Mouse (Mus musculus) liver, adult 2 months (tissue): Measurements from ENCODE around the gene Zc3h12a. TPM values are rescaled to one million over a fixed set of nuclear protein-coding genes. Genes with fewer than 3 reads are reported as not detected.

ENCODE experiments used
- DNase-seq: peaks from one replicate; pipeline ENCODE4 v3.0.0-alpha.2; 2011; ENCODE audit warnings: low read depth, low spot score; ENCODE audit errors: extremely low read depth
- H3K27ac ChIP-seq: fragments of 200-500 bp; replicated peaks from 2 replicates; pipeline ENCODE4 v1.5.1; 2012; ENCODE audit warnings: low read depth, mild to moderate bottlenecking, control low read depth, inconsistent platforms, low read length; ENCODE audit not compliant: insufficient read depth
- H3K27me3 ChIP-seq: fragments of 200-500 bp; 2 replicates; pipeline ENCODE4 v1.6.1; 2012; ENCODE audit warnings: mild to moderate bottlenecking, moderate library complexity, low read length, inconsistent platforms; ENCODE audit not compliant: control insufficient read depth, insufficient read depth
- H3K36me3 ChIP-seq: fragments of 200-500 bp; 2 replicates; pipeline ENCODE4 v1.6.1; 2012; ENCODE audit warnings: low read length, inconsistent platforms; ENCODE audit not compliant: control insufficient read depth, insufficient read depth
- H3K4me1 ChIP-seq: fragments of 200-500 bp; 2 replicates; pipeline ENCODE4 v1.6.1; 2011; ENCODE audit warnings: low read length; ENCODE audit not compliant: control insufficient read depth, insufficient read depth
- H3K4me3 ChIP-seq: fragments of 200-500 bp; 2 replicates; pipeline ENCODE4 v1.5.1; 2011; ENCODE audit warnings: low read depth, mild to moderate bottlenecking, control low read depth, low read length, moderate library complexity; ENCODE audit not compliant: insufficient read depth
- H3K79me2 ChIP-seq: fragments of 200-500 bp; 2 replicates; pipeline ENCODE4 v1.6.1; 2012; ENCODE audit warnings: inconsistent platforms, mild to moderate bottlenecking, low read length, moderate library complexity; ENCODE audit not compliant: control insufficient read depth, insufficient read depth
- H3K9ac ChIP-seq: fragments of 200-500 bp; 2 replicates; pipeline ENCODE4 v1.6.1; 2012; ENCODE audit warnings: low read depth, mild to moderate bottlenecking, control low read depth, inconsistent platforms, low read length
- CTCF ChIP-seq: fragments of 200-500 bp; IDR thresholded peaks from 2 replicates; pipeline ENCODE4 v1.5.1; 2011; ENCODE audit warnings: low read depth, low read length, control low read depth
- POLR2A ChIP-seq: fragments of 200-500 bp; IDR thresholded peaks from 2 replicates; pipeline ENCODE4 v1.6.1; 2011; ENCODE audit warnings: low read length, control low read depth; ENCODE audit not compliant: insufficient read depth; ENCODE audit errors: extremely low read depth
- WGBS: fragments of 180-500 bp; shearing (Covaris S2); methylation state at CpG from one replicate; pipeline ENCODE4 v1.1.7; 2018; 5-methylcytosine and 5-hydroxymethylcytosine counted together
- polyA plus RNA-seq: library from polyadenylated mRNA; depleted of rRNA; stranded (reverse); fragments of >200 nt; gene quantifications from 2 replicates; pipeline ENCODE4 v1.2.3, GENCODE M21; 2012
- total RNA-seq: library from RNA; depleted of rRNA; stranded (reverse); fragments of >200 nt; gene quantifications from 2 replicates; pipeline ENCODE4 v1.2.3, GENCODE M21; 2014

Zc3h12a gene
- total and polyA plus RNA-seq, 2 experiments = 0.74 to 3.0 TPM

GRCm38 (mm10) chr4:125160320-125160950, 32.8 kb upstream of the Zc3h12a start:
- TF ChIP-seq CTCF (peak; percentile 94), POLR2A (no peak)

DNA sequence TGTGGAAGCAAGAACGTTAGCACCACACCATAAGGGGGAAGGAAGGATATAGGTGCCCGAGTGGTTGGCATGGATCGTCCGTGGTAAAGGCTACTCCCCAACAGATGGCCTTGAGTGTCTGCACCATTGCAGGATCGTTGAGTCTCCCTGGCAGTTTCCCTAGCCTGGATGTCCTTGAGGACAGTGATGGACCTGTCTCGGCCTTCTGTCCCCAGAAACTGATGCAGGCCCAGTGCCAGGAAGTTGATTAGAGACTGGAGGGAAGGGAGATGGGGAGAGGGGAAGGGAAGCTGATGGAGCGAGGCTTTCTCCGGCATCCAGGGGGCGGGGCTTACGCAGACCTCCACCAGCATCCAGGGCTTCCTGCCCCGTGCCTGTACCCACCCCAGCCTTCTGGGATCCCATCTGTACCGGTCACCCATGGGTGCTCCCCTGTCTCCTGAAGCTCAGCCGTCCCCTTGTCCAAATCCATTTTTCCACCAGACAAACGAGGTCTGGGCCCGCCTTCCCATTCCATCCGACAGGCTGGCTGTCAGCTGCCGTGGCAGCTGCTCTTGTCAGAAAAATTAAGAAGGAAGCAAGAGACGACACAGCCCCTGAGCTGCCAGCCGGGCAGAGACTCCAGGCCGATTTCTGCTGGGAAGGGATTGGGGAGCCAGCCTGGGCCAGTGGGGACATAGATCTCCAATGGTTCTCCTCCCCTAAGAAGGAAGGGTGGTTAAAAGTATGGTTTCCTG, 31.1 kb upstream of the Zc3h12a start:
- Histone ChIP-seq H3K79me2 (no peaks in the 10 kb centered on the region), H3K4me1 (no peaks in the 10 kb centered on the region), H3K4me3 (no peak overlapping the region), H3K9ac (no peak overlapping the region), H3K36me3 (no peaks in the 10 kb centered on the region), H3K27me3 (no peaks in the 10 kb centered on the region), H3K27ac (no peak overlapping the region)
- no peak for TF ChIP-seq POLR2A
- TF ChIP-seq CTCF = no peak
- DNase-seq = no peak
- 67% methylated on average over 20 of the region's 20 CpGs for WGBS

More at GRCm38 (mm10) chr4:125160320-125160950, 32.8 kb upstream of the Zc3h12a start:
- H3K36me3 ChIP-seq = no peaks in the 10 kb centered on the region
- H3K4me1 ChIP-seq = no peaks in the 10 kb centered on the region
- DNase-seq = peak; percentile 49
- no peak overlapping the region for H3K27ac ChIP-seq
- 8% methylated on average over 19 of the region's 19 CpGs for WGBS
- H3K4me3 ChIP-seq = no peak overlapping the region
- H3K27me3 ChIP-seq = no peaks in the 10 kb centered on the region
- no peaks in the 10 kb centered on the region for H3K79me2 ChIP-seq
- H3K9ac ChIP-seq = no peak overlapping the region

DNA sequence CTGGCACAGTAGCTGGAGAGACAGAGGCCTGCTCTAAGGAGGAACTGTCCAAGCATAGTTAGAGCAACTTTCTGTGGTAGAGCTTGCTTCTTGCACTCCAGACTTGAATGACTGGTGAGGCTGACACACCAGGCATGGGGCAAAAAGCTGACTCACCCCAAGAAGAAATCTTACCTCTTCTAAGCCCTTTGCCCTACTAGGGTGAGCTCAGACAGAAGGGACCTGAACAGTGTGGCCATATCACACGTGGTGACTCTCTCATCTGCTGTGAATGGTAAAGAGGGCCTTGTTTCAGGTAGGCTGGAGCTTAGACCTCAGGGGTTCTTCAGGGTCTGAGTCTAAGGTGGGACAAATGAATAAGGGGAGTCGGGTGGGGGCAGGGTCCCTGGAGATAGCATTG, 30.4 kb upstream of the Zc3h12a start:
- H3K27ac ChIP-seq = no peak overlapping the region
- WGBS = 67% methylated on average over 2 of the region's 2 CpGs

DNA sequence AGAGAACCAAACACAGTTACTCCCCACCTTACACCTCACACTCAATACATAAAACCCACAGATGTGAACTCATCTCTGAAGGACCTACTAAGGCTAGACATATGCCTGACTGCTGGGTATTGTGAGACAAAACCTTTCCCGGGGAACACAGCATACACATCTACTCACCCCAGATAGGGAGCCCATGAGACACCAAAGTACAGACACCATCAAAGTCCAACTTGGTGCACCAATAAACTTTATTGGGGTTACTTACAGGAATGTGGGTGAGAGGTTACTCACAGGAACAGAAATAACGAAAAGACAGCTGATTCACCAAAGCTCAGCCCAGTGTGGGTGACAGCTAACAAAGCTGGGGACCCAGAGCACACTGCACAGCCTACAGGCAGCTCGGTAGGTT, 29.7 kb upstream of the Zc3h12a start:
- no peaks in the 10 kb centered on the region for H3K79me2 ChIP-seq
- no peak overlapping the region for H3K4me3 ChIP-seq
- 60% methylated on average over 3 of the region's 3 CpGs for WGBS
- no peak overlapping the region for H3K9ac ChIP-seq
- TF ChIP-seq POLR2A (no peak), CTCF (no peak)
- no peak for DNase-seq
- no peak overlapping the region for H3K27ac ChIP-seq
- H3K4me1 ChIP-seq = no peaks in the 10 kb centered on the region
- H3K36me3 ChIP-seq = no peaks in the 10 kb centered on the region
- no peaks in the 10 kb centered on the region for H3K27me3 ChIP-seq

More for the DNA sequence above, 30.4 kb upstream of the Zc3h12a start:
- no peaks in the 10 kb centered on the region for H3K79me2 ChIP-seq
- H3K4me1 ChIP-seq = no peaks in the 10 kb centered on the region
- no peak for TF ChIP-seq POLR2A
- TF ChIP-seq CTCF = no peak
- H3K9ac ChIP-seq = no peak overlapping the region
- no peaks in the 10 kb centered on the region for H3K36me3 ChIP-seq
- no peak overlapping the region for H3K4me3 ChIP-seq
- DNase-seq = no peak
- H3K27me3 ChIP-seq = no peaks in the 10 kb centered on the region

GRCm38 (mm10) chr4:125155646-125156045, 28.0 kb upstream of the Zc3h12a start:
- Histone ChIP-seq H3K4me3 (no peak overlapping the region), H3K9ac (no peak overlapping the region), H3K36me3 (no peaks in the 10 kb centered on the region), H3K4me1 (no peaks in the 10 kb centered on the region), H3K27ac (no peak overlapping the region), H3K79me2 (no peaks in the 10 kb centered on the region), H3K27me3 (no peaks in the 10 kb centered on the region)
- no peak for DNase-seq
- TF ChIP-seq CTCF (no peak), POLR2A (no peak)
- whole genome bisulfite sequencing = 78% methylated on average over 5 of the region's 5 CpGs
